Mouse (Mus musculus) B cell, adult 2 months (primary cell): ENCODE results near the gene Rpa2.

Experiments
- DNase-seq, 2 experiments: peaks; one replicate each; pipeline ENCODE4 v3.0.0; 2022

The Rpa2 gene

DNA sequence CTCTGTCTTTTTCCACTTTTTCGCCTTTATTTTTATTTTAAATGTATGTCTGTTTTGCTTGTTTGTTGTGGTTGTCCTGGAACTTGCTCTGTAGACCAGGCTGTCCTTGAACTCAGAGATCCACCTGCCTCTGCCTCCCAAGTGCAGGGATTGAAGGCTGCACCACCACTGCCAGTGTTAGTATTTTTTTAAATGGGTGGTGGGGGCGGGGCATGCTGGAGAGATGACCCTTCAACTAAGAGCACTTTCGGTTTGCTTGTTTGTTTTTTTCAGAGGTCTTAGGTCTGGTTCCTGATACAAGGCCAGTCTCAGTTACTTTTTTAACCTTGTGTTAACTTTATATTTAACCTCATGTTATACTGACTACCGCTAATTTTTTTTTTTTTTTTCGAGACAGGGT, 37.0 kb downstream of the Rpa2 start:
- no peak for DNase-seq

DNA sequence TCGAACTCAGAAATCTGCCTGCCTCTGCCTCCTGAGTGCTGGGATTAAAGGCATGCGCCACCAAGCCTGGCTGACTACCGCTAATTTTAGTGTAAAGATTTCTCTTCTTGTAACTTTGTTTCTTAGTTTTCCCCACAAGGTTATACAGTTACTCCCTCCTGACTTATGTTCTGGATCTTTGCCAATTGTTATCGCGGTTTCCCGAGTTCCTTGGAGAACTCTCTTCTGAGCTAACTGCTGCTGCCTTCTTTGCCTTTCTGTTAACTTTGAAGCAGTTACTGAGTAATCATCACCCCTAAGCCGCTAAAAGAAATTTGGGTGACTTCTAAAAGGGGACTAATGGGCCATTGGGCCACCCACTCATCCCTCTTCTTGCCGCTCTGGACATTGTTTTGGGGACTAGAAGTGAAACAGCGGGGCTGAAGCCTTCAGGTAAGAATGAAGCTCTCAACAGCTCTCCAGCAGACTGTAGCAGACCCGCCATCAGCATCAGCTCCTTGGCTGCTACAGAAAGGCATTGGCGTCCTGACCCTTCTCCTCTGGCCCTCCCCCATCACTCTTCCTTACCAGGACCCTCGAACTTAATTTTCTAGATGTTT, 37.6 kb downstream of the Rpa2 start:
- DNase-seq = no peak

DNA sequence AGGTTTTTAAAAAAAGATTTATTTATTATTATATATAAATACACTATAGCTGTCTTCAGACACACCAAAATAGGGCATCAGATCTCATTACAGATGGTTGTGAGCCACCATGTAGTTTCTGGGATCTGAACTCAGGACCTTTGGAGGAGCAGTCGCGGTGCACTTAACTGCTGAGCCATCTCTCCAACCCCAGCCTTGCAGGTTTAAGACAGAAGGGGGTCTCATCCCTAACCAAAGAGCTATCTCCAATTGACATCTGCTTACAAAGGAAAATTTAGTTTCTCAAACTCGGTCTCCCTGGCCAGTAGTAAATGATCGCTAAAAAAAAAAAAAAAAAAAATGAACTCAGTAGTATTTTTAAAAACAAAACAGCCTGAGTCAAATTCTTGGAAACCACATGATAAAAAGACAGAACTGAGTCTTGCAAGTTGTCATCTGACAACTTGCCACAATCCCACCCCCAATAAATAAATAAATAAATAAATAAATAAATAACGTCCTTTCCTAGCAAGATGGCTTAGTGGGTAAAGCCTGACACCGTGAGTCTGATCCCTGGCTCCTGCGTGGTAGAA, 38.6 kb downstream of the Rpa2 start:
- DNase-seq = no peak

DNA sequence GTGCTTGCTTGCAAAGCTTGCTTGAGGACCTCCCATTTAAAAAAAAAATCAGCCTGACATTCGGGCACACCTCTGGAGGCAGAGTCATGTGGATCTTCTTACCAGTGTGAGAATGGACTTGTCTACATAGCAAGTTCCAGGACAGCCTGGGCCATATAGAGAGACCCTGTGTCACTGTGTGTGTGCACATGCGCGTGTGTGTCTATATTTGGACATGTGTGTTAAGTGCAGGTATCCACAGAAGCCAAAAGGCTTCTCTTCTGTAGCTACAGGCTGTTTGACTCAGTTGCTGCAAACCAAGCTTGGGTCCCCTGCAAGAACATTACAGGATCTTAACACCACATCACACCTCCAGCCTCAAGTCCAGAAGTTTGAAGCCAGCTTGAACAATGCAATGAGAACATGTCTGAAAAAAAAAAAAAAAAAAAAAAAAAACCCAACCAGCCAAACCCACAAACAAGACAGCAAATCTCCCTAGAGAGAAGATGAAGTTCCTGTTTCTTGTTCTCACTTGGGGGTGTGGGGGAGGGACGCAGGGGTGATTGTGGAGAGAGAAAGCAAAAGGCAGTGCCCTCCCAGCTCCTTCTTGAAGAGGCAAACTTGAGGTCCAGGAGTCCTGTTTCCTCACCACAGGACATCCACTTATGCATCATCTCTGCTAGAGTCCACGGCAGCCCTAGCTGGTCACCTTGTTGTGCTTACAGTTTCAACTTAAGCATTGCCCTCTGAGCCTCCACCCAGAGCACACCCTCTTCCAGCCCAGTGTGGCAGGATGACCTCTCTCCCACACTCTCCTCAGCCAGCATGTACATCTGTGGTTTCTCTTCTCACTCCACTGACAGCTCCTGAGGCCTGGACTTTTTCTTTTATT, 39.9 kb downstream of the Rpa2 start:
- DNase-seq = peak; percentile 80 to 84

DNA sequence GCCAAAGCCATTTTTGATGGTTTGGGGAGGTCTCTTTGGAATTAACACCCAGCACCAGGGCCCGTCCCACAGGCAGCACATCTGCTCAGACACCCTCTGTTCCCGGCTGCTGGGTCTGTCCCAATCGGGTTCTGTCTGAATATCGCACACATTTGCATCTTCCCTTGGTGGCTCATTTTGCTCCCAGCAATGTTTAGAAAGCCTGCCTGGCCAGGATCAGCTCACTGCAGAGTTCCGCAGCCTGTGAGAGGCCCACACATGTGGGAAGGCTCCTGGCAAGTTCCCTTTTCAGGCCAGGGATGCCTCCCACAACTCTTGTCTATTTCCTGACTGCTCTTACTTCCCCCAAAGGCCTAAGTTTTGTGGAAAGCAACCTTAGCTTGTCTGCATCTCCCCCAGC, 41.5 kb downstream of the Rpa2 start:
- DNase-seq = no peak

DNA sequence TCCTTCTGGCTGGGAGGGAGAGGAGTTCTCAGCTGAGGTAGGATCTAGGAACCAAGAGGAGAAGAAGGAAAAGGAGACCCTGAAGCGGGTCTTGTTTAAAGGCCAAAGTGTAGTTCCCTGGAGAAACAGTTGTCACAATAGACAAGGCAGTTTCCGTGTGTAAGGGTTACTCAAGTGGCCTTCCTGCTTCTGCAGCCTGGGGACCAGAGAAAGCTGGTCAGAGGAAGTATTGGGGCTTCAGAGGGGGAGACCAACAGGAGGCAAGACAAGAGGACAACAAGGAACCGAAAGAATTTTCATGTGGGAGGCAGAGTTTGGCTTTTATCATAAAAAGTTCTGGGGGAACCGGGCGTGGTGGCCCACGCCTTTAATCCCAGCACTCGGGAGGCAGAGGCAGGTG, 48.3 kb downstream of the Rpa2 start:
- no peak for DNase-seq

DNA sequence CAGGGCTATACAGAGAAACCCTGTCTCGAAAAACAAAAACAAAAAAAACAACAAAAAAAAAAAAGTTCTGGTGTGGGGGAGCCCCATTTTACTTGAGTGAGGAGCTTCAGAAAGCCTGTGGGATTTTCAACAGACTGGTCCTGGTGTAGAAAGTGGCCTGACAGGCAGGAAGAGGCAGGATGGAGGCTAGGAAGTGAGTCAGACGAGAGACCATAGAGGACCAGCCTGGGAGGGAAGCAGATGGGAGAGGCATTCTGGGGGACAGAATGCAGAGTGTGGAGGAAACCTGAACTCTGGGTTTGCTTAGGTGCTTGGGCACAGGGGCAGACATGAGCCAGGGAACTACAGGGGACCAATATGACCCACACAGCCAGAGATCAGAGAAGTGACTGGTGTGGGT, 48.7 kb downstream of the Rpa2 start:
- no peak for DNase-seq

DNA sequence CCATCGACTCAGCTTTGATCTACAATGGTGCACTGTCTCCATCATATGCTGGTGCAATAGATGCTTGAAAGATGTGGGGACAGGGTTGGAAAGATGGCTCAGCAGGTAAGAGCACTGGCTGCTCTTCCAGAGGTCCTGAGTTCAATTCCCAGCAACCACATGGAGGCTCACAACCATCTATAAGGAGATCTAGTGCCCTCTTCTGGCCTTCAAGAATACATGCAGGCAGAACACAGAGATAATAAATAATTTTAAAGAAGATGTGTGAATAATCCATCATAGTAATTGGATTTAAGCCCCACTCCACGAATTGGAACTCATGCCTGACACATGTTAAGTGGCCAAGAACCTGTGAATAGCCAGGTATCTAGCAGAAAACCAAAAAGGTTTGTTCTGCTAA, 50.3 kb downstream of the Rpa2 start:
- no peak for DNase-seq

DNA sequence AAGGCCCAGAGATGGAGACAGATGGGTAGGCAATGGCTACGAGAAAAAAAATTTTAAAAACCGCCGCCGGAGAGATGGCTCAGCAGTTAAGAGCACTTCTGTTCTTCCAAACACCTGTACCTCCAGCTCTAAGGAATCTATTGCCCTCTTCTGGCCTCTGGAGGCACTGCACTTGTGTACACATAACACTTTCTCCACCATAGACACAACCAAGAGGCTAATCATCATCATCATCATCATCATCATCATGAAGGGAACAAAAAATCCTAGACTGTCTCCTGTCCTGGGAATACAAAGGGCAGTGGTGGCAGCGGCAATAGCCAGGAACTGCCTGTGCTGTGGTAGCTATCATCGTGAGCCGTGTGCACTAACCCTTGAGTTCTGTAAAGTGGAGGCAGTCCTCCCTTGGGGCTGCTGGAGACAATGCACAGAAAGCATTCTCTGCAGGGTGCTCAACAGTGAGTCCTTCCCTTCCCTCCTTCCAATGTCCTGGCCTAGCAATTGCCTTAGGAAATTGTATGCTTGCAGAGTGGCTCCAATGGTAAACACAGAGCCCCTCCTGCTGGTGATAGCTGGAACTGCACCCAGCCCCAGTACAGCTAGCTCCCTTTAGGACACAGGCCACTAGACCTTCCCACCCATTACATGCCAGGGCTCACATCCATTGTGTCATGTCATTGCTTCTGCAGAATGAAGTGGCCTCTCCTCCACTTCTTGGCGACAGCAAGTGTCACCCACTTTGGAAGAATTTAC, 55.7 kb downstream of the Rpa2 start:
- DNase-seq = peak; percentile 92 to 93
